Mouse (Mus musculus) ovary, postnatal 36 days (tissue): ENCODE measurements around the gene Olfr835.

ENCODE experiments used
- DNase-seq: peaks from one replicate; pipeline ENCODE4 v3.0.0; 2022; ENCODE audit warnings: low spot score, mixed read lengths

The Olfr835 gene

GRCm38 (mm10) chr9:19032435-19032834, at the start of gene Olfr835:
Gene Olfr835, plus strand, starts transcription at chr9:19032735.
- DNase-seq, result no peak

- no peak for DNase-seq
Measured at GRCm38 (mm10) chr9:18987690-18988089, 44.8 kb upstream of the Olfr835 start, which contains the start of gene Olfr834. Gene Olfr834, plus strand, starts transcription at chr9:18987990.

GRCm38 (mm10) chr9:19084986-19085385, 52.5 kb downstream of the Olfr835 start:
- DNase-seq, result no peak
